Mouse (Mus musculus) frontal cortex, adult 2 months (tissue): ENCODE data around the gene Chad. TPM values are rescaled to one million over a fixed set of nuclear protein-coding genes. Genes with fewer than 3 reads are reported as not detected.

Experiments used
- DNase-seq, 2 experiments: peaks; one replicate each; pipeline ENCODE4 v3.0.0; 2022; ENCODE audit warnings: low spot score in 1 of 2; ENCODE audit errors: extremely low spot score in 1 of 2
- polyA plus RNA-seq: library from polyadenylated mRNA; depleted of rRNA; stranded (reverse); fragments of >200 nt; gene quantifications from 2 replicates; pipeline ENCODE4 v1.2.3, GENCODE M21; 2012; rRNA removed

Chad gene
- polyA plus RNA-seq, 1 experiment, result 0.22 TPM

GRCm38 (mm10) chr11:94614603-94615002, 49.8 kb downstream of the Chad start:
- no peak for DNase-seq

GRCm38 (mm10) chr11:94615494-94615893, 50.6 kb downstream of the Chad start:
- DNase-seq, result no peak

DNA sequence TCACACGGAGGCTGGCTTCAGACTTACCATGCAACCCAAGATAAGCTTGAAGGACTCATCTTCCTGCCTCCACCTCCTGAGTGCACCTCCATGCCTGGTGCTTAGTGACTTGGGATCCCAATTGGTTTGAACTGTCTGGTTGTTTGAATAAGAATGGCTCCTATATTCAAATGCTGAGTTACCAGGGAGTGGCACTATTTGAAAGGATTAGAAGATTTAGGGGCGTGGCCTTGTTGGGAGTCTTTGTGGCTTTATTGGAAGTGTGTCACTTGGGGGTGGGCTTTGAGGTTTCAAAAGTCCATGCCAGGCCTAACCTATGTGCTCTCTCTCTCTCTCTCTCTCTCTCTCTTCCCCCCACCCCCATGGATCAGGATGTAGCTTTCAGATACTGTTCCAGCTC, 52.8 kb downstream of the Chad start:
- no peak for DNase-seq

Other genes starting within 250 kb of the Chad start
- 181 and 209 TPM in 2 replicates for gene Luc7l3, start 243.1 kb upstream of the Chad start, polyA plus RNA-seq
- gene Ankrd40, start 237.0 kb upstream of the Chad start, polyA plus RNA-seq, result 138 and 164 TPM in 2 replicates
- gene Abcc3, start 172.1 kb upstream of the Chad start, polyA plus RNA-seq, result 1.9 and 2.5 TPM in 2 replicates
- 188 and 191 TPM in 2 replicates for gene Cacna1g, start 90.8 kb upstream of the Chad start, polyA plus RNA-seq
- 0.24 and 0.34 TPM in 2 replicates for gene Spata20, start 78.9 kb upstream of the Chad start, polyA plus RNA-seq
- 0.60 and 1.2 TPM in 2 replicates for gene Epn3, start 65.1 kb upstream of the Chad start, polyA plus RNA-seq
- gene Mycbpap, start 43.3 kb upstream of the Chad start, polyA plus RNA-seq, result 1.9 and 2.0 TPM in 2 replicates
- gene Rsad1, start 15.8 kb upstream of the Chad start, polyA plus RNA-seq, result 11.8 and 12.5 TPM in 2 replicates
- 16.1 and 17.0 TPM in 2 replicates for gene Acsf2, start 36.8 kb downstream of the Chad start, polyA plus RNA-seq
- gene Lrrc59, start 64.7 kb downstream of the Chad start, polyA plus RNA-seq, result 67.1 and 76.3 TPM in 2 replicates
- 112 and 136 TPM in 2 replicates for gene Mrpl27, start 88.7 kb downstream of the Chad start, polyA plus RNA-seq
- gene Eme1, start 88.9 kb downstream of the Chad start, polyA plus RNA-seq, result 0.30 and 0.42 TPM in 2 replicates
- gene Xylt2, start 112.5 kb downstream of the Chad start, polyA plus RNA-seq, result 26.6 and 27.0 TPM in 2 replicates
- not detected in 2 replicates for gene Gm11541, start 139.5 kb downstream of the Chad start, polyA plus RNA-seq
- gene Cdc34b, start 176.7 kb downstream of the Chad start, polyA plus RNA-seq, result 0.13 and 0.26 TPM in 2 replicates
- 0.04 TPM in 1 of 2 replicates, not detected in the other for gene Tmem92, start 217.7 kb downstream of the Chad start, polyA plus RNA-seq